Mouse (Mus musculus) lung, adult 2 months (tissue): ENCODE results near the gene Ptk7.
A peak's percentile ranks its signal among the peaks of the same experiment; 100 is the strongest.

Experiments
- CTCF ChIP-seq: fragments of 200-500 bp; IDR thresholded peaks from 2 replicates; pipeline ENCODE4 v1.5.1; 2011; ENCODE audit warnings: mild to moderate bottlenecking, low read length, control low read depth; ENCODE audit not compliant: insufficient read depth
- POLR2A ChIP-seq: fragments of 200-500 bp; IDR thresholded peaks from 2 replicates; pipeline ENCODE4 v1.6.1; 2011; ENCODE audit warnings: low read depth, mild to moderate bottlenecking, control low read depth, low read length, borderline replicate concordance; ENCODE audit errors: extremely low read depth

DNA sequence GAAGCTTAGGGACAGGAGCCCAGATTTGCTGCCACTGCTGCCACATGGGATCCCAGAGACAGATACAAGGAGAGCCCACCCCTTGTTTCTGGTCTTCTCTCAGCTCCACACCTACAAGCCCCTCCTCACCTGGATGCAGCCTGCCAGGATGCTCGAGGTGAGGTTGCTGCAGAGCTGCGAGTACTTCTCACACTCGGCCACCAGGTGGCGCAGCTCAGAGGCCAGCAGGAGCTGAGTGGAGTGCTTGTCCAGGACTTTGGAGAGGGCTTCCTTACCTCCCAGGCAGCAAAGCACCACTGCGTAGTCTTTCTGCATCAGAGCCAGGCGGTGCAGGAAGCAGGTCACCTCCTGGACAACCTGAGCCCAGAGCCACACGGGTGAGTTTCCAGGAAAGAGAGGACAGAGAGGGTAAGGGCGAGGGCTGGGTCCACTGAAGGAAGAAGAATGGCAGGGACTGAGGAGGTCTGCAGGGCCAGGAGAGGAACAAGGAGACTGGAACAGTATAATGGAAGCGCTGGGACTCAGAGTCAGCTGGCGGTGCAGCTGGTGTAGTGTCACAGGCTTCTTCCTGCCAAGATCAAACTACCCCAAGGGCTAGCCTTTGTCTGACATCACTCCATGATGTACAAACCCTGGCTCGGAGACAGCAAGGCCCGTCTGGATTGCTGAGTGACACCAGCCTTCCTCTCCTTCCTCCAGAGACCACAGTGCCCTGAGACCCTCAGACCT lies 103.6 kb downstream of the Ptk7 start:
- TF ChIP-seq POLR2A (no peak), CTCF (peak; percentile 93)
